Mouse (Mus musculus) neural tube, embryonic 15.5 days (tissue): ENCODE data around the gene Nhsl2. TPM values are rescaled to one million over a fixed set of nuclear protein-coding genes. Genes with fewer than 3 reads are reported as not detected.
A peak's percentile ranks its signal among the peaks of the same experiment; 100 is the strongest.

Source experiments
- ATAC-seq: fragments of 200-750 bp; cut with Nextera tagmentation; 2 replicates; pipeline ENCODE4 v1.8.0; 2017; ENCODE audit warnings: mild to moderate bottlenecking, moderate TSS enrichment, moderate library complexity; ENCODE audit not compliant: low FRiP score
- H3K27ac ChIP-seq: fragments of 300-500 bp; sonication (generic); replicated peaks from 2 replicates; pipeline ENCODE4 v1.5.1; 2015; ENCODE audit warnings: mild to moderate bottlenecking, inconsistent platforms
- H3K27me3 ChIP-seq: fragments of 300-500 bp; sonication (generic); replicated peaks from 2 replicates; pipeline ENCODE4 v1.6.1; 2015; ENCODE audit warnings: inconsistent platforms
- H3K36me3 ChIP-seq: fragments of 300-500 bp; sonication (generic); 2 replicates; pipeline ENCODE4 v1.6.1; 2015; ENCODE audit warnings: inconsistent platforms
- H3K4me1 ChIP-seq: fragments of 300-500 bp; sonication (generic); 2 replicates; pipeline ENCODE4 v1.6.1; 2015; ENCODE audit warnings: inconsistent platforms
- H3K4me2 ChIP-seq: fragments of 300-500 bp; sonication (generic); 2 replicates; pipeline ENCODE4 v1.6.1; 2015; ENCODE audit warnings: inconsistent platforms, mild to moderate bottlenecking, moderate library complexity
- H3K4me3 ChIP-seq: fragments of 300-500 bp; sonication (generic); replicated peaks from 2 replicates; pipeline ENCODE4 v1.5.1; 2015; ENCODE audit warnings: mild to moderate bottlenecking, inconsistent platforms
- H3K9ac ChIP-seq: fragments of 300-500 bp; sonication (generic); replicated peaks from 2 replicates; pipeline ENCODE4 v1.6.1; 2015; ENCODE audit warnings: mild to moderate bottlenecking, inconsistent platforms
- H3K9me3 ChIP-seq: fragments of 300-500 bp; sonication (generic); replicated peaks from 2 replicates; pipeline ENCODE4 v1.6.1; 2016; ENCODE audit warnings: inconsistent platforms
- WGBS: fragments of 180-500 bp; shearing (Covaris S2); methylation state at CpG from one replicate; pipeline ENCODE4 v1.1.7; 2015; ENCODE audit warnings: mixed read lengths; 5-methylcytosine and 5-hydroxymethylcytosine counted together
- polyA plus RNA-seq: library from polyadenylated mRNA; unstranded; fragments of >200 nt; fragmentation: Nextera tagmentation; extraction: Ambion mirVana; gene quantifications from 2 replicates; pipeline ENCODE4 v1.2.1, GENCODE M21; 2015

Nhsl2 gene
- polyA plus RNA-seq, 1 experiment from 2014 or later: 4.7 TPM

GRCm38 (mm10) chrX:102073605-102074325 lies 224.6 kb downstream of the Nhsl2 start:
- no peaks in the 10 kb centered on the region for H3K9me3 ChIP-seq
- no peak overlapping the region for H3K27ac ChIP-seq
- H3K36me3 ChIP-seq: no peaks in the 10 kb centered on the region
- peaks cover 3% of the 10 kb centered on the region; the same call in 1 of the 2 replicates for H3K27me3 ChIP-seq
- ATAC-seq: no peak
- H3K9ac ChIP-seq: no peak overlapping the region
- peaks cover 13% of the 10 kb centered on the region; the same call in 1 of the 2 replicates for H3K4me1 ChIP-seq
- WGBS: 56% methylated on average over 14 of the region's 14 CpGs
- no peak overlapping the region for H3K4me3 ChIP-seq
- H3K4me2 ChIP-seq: no peak overlapping the region

- H3K4me2 ChIP-seq: no peak overlapping the region
- peaks cover 13% of the 10 kb centered on the region; the same call in 1 of the 2 replicates for H3K4me1 ChIP-seq
- ATAC-seq: no peak
- H3K4me3 ChIP-seq: no peak overlapping the region
- WGBS: 48% methylated on average over 5 of the region's 5 CpGs
- no peaks in the 10 kb centered on the region for H3K36me3 ChIP-seq
- no peaks in the 10 kb centered on the region for H3K9me3 ChIP-seq
- H3K27me3 ChIP-seq: peaks cover 3% of the 10 kb centered on the region; the same call in 1 of the 2 replicates
- H3K27ac ChIP-seq: no peak overlapping the region
- H3K9ac ChIP-seq: no peak overlapping the region
These were observed 225.2 kb downstream of the Nhsl2 start for GRCm38 (mm10) chrX:102074435-102074834.

- no peak for ATAC-seq
- H3K27me3 ChIP-seq: peaks cover 3% of the 10 kb centered on the region; the same call in 1 of the 2 replicates
- WGBS: 70% methylated on average over 4 of the region's 4 CpGs
These were observed 226.0 kb downstream of the Nhsl2 start for GRCm38 (mm10) chrX:102075158-102075557.

GRCm38 (mm10) chrX:102076886-102077765 lies 227.9 kb downstream of the Nhsl2 start:
- H3K4me3 ChIP-seq: no peak overlapping the region
- H3K4me1 ChIP-seq: peaks cover 8% of the 10 kb centered on the region
- H3K4me2 ChIP-seq: no peak overlapping the region
- no peaks in the 10 kb centered on the region for H3K36me3 ChIP-seq
- no peak for ATAC-seq
- H3K9me3 ChIP-seq: no peaks in the 10 kb centered on the region
- H3K27ac ChIP-seq: no peak overlapping the region
- WGBS: 82% methylated on average over 7 of the region's 7 CpGs
- no peak overlapping the region for H3K9ac ChIP-seq
- H3K27me3 ChIP-seq: peaks cover 3% of the 10 kb centered on the region; the same call in 1 of the 2 replicates

More at GRCm38 (mm10) chrX:102075158-102075557, 226.0 kb downstream of the Nhsl2 start:
- H3K4me1 ChIP-seq: peaks cover 10% of the 10 kb centered on the region; the same call in 1 of the 2 replicates
- H3K27ac ChIP-seq: no peak overlapping the region
- H3K4me3 ChIP-seq: no peak overlapping the region
- no peaks in the 10 kb centered on the region for H3K9me3 ChIP-seq
- H3K36me3 ChIP-seq: no peaks in the 10 kb centered on the region
- no peak overlapping the region for H3K4me2 ChIP-seq
- H3K9ac ChIP-seq: no peak overlapping the region

- Histone ChIP-seq H3K4me2 (no peak overlapping the region), H3K9me3 (no peaks in the 10 kb centered on the region), H3K4me3 (no peak overlapping the region), H3K9ac (no peak overlapping the region), H3K4me1 (peaks cover 12% of the 10 kb centered on the region), H3K36me3 (no peaks in the 10 kb centered on the region), H3K27me3 (0 out of 2 replicates have a peak, but pooled peaks cover 3% of the 10 kb centered on the region), H3K27ac (peak overlapping the region; percentile 77; the same call in 1 of the 2 replicates)
- peak; percentile 56; the same call in 1 of the 2 replicates for ATAC-seq
- 40% methylated on average over 10 of the region's 10 CpGs for WGBS
These were observed 231.9 kb downstream of the Nhsl2 start for GRCm38 (mm10) chrX:102081076-102081475.

- Histone ChIP-seq H3K4me2 (no peak overlapping the region), H3K9me3 (no peaks in the 10 kb centered on the region), H3K9ac (no peak overlapping the region), H3K27me3 (0 out of 2 replicates have a peak, but pooled peaks cover 3% of the 10 kb centered on the region), H3K4me3 (no peak overlapping the region), H3K36me3 (no peaks in the 10 kb centered on the region), H3K27ac (peak overlapping the region; percentile 77), H3K4me1 (peaks cover 12% of the 10 kb centered on the region)
- WGBS: 33% methylated on average over 7 of the region's 7 CpGs
- peak; percentile 91 for ATAC-seq
These were observed 232.5 kb downstream of the Nhsl2 start for GRCm38 (mm10) chrX:102081573-102082279.

GRCm38 (mm10) chrX:102082340-102082739 lies 233.2 kb downstream of the Nhsl2 start:
- H3K27ac ChIP-seq: peak overlapping the region; percentile 77
- H3K4me2 ChIP-seq: no peak overlapping the region
- 0 out of 2 replicates have a peak, but pooled peaks have one; percentile 4 for ATAC-seq
- no peak overlapping the region for H3K4me3 ChIP-seq
- H3K4me1 ChIP-seq: peaks cover 12% of the 10 kb centered on the region
- 18% methylated on average over 5 of the region's 5 CpGs for WGBS
- no peaks in the 10 kb centered on the region for H3K36me3 ChIP-seq
- H3K27me3 ChIP-seq: 0 out of 2 replicates have a peak, but pooled peaks cover 3% of the 10 kb centered on the region
- H3K9me3 ChIP-seq: no peaks in the 10 kb centered on the region
- no peak overlapping the region for H3K9ac ChIP-seq

- WGBS: 87% methylated on average over 8 of the region's 8 CpGs
- H3K4me1 ChIP-seq: peaks cover 10% of the 10 kb centered on the region
- H3K4me3 ChIP-seq: no peak overlapping the region
- ATAC-seq: no peak
- no peaks in the 10 kb centered on the region for H3K9me3 ChIP-seq
- H3K36me3 ChIP-seq: no peaks in the 10 kb centered on the region
- H3K27me3 ChIP-seq: 0 out of 2 replicates have a peak, but pooled peaks cover 8% of the 10 kb centered on the region
- no peak overlapping the region for H3K4me2 ChIP-seq
- H3K27ac ChIP-seq: no peak overlapping the region
- H3K9ac ChIP-seq: no peak overlapping the region
These were observed 236.7 kb downstream of the Nhsl2 start for GRCm38 (mm10) chrX:102085798-102086443.

- Histone ChIP-seq H3K27ac (no peak overlapping the region), H3K4me2 (no peak overlapping the region), H3K9ac (no peak overlapping the region), H3K27me3 (peaks cover 13% of the 10 kb centered on the region; the same call in 1 of the 2 replicates), H3K9me3 (no peaks in the 10 kb centered on the region), H3K4me3 (no peak overlapping the region), H3K36me3 (no peaks in the 10 kb centered on the region), H3K4me1 (no peaks in the 10 kb centered on the region)
- 86% methylated on average over 3 of the region's 3 CpGs for WGBS
- ATAC-seq: no peak
These were observed 241.4 kb downstream of the Nhsl2 start for GRCm38 (mm10) chrX:102090605-102091004.

- Histone ChIP-seq H3K4me3 (no peak overlapping the region), H3K4me1 (no peaks in the 10 kb centered on the region)
- WGBS: 74% methylated on average over 7 of the region's 7 CpGs
These were observed 245.3 kb downstream of the Nhsl2 start for GRCm38 (mm10) chrX:102094381-102094904.

More at GRCm38 (mm10) chrX:102094381-102094904, 245.3 kb downstream of the Nhsl2 start:
- no peak for ATAC-seq
- Histone ChIP-seq H3K4me2 (no peak overlapping the region), H3K9me3 (no peaks in the 10 kb centered on the region), H3K9ac (no peak overlapping the region), H3K27me3 (peaks cover 15% of the 10 kb centered on the region; the same call in 1 of the 2 replicates), H3K27ac (no peak overlapping the region), H3K36me3 (no peaks in the 10 kb centered on the region)
